Mouse (Mus musculus): Measurements from ENCODE around the gene Stk33. TPM values are rescaled to one million over a fixed set of nuclear protein-coding genes. Genes with fewer than 3 reads are reported as not detected.

Gene Stk33
- total and polyA plus RNA-seq, 3 experiments = not detected

- DNase-seq (ENCODE audit: low spot score) (no peak), ATAC-seq (ENCODE audit: extremely low read depth, insufficient number of reproducible peaks, low FRiP score, poor library complexity, severe bottlenecking) (no peak)
- no peaks in the 10 kb centered on the region for H3K4me1 ChIP-seq (ENCODE audit: insufficient read depth, low read depth, low read length)
- TF ChIP-seq CTCF (IDR thresholded peaks at IDR 0.05; ENCODE audit: low read depth, low read length) (no peak), POLR2AphosphoS5 (IDR thresholded peaks at IDR 0.05; ENCODE audit: insufficient replicate concordance, low read depth, low read length) (no peak), TAL1 (conservative IDR thresholded peaks at IDR 0.05; ENCODE audit: low read depth, low read length) (no peak), GATA2 (IDR thresholded peaks at IDR 0.05; ENCODE audit: borderline replicate concordance, low read depth, low read length) (no peak), GATA1 (IDR thresholded peaks at IDR 0.05; ENCODE audit: borderline replicate concordance, low read length) (no peak)
- H3K4me3 ChIP-seq (ENCODE audit: low read depth, low read length) = no peak overlapping the region
- H3K36me3 ChIP-seq (replicated peaks) = no peaks in the 10 kb centered on the region
- H3K9me3 ChIP-seq (replicated peaks) = no peaks in the 10 kb centered on the region
- peaks cover 13% of the 10 kb centered on the region for H3K27me3 ChIP-seq (ENCODE audit: insufficient read depth, low read length)
Measured at GRCm38 (mm10) chr7:109275151-109275550, 163.7 kb downstream of the Stk33 start.

- DNase-seq (ENCODE audit: low spot score) (no peak), ATAC-seq (ENCODE audit: extremely low read depth, insufficient number of reproducible peaks, low FRiP score, poor library complexity, severe bottlenecking) (no peak)
- no peak for TF ChIP-seq TAL1 (conservative IDR thresholded peaks at IDR 0.05; ENCODE audit: low read depth, low read length)
- Histone ChIP-seq H3K4me3 (ENCODE audit: low read depth, low read length) (no peak overlapping the region), H3K36me3 (replicated peaks) (no peaks in the 10 kb centered on the region), H3K9me3 (replicated peaks) (no peaks in the 10 kb centered on the region), H3K4me1 (ENCODE audit: insufficient read depth, low read depth, low read length) (no peaks in the 10 kb centered on the region), H3K27me3 (ENCODE audit: insufficient read depth, low read length) (peaks cover 6% of the 10 kb centered on the region)
Measured at GRCm38 (mm10) chr7:109274289-109274688, 164.6 kb downstream of the Stk33 start.

GRCm38 (mm10) chr7:109269046-109269445 is 169.8 kb downstream of the Stk33 start:
- DNase-seq (ENCODE audit: low spot score) = no peak
- no peak for ATAC-seq (ENCODE audit: extremely low read depth, insufficient number of reproducible peaks, low FRiP score, poor library complexity, severe bottlenecking)
- Histone ChIP-seq H3K9me3 (replicated peaks) (no peaks in the 10 kb centered on the region), H3K36me3 (replicated peaks) (no peaks in the 10 kb centered on the region), H3K27me3 (ENCODE audit: insufficient read depth, low read length) (0 out of 2 replicates have a peak, but pooled peaks cover 2% of the 10 kb centered on the region), H3K4me1 (ENCODE audit: insufficient read depth, low read depth, low read length) (no peaks in the 10 kb centered on the region), H3K4me3 (ENCODE audit: low read depth, low read length) (no peak overlapping the region)
- TF ChIP-seq GATA2 (IDR thresholded peaks at IDR 0.05; ENCODE audit: borderline replicate concordance, low read depth, low read length) = no peak

- Histone ChIP-seq H3K4me1 (ENCODE audit: insufficient read depth, low read depth, low read length) (no peaks in the 10 kb centered on the region), H3K9me3 (replicated peaks) (no peaks in the 10 kb centered on the region), H3K4me3 (ENCODE audit: low read depth, low read length) (no peak overlapping the region), H3K36me3 (replicated peaks) (no peaks in the 10 kb centered on the region), H3K27me3 (ENCODE audit: insufficient read depth, low read length) (0 out of 2 replicates have a peak, but pooled peaks cover 2% of the 10 kb centered on the region)
- DNase-seq (ENCODE audit: low spot score) (no peak), ATAC-seq (ENCODE audit: extremely low read depth, insufficient number of reproducible peaks, low FRiP score, poor library complexity, severe bottlenecking) (no peak)
- no peak for TF ChIP-seq GATA1 (IDR thresholded peaks at IDR 0.05; ENCODE audit: borderline replicate concordance, low read length)
- TF ChIP-seq CTCF (IDR thresholded peaks at IDR 0.05; ENCODE audit: low read depth, low read length) = no peak
- no peak for TF ChIP-seq POLR2AphosphoS5 (IDR thresholded peaks at IDR 0.05; ENCODE audit: insufficient replicate concordance, low read depth, low read length)
- TF ChIP-seq TAL1 (conservative IDR thresholded peaks at IDR 0.05; ENCODE audit: low read depth, low read length) = no peak
- TF ChIP-seq GATA2 (IDR thresholded peaks at IDR 0.05; ENCODE audit: borderline replicate concordance, low read depth, low read length) = no peak
Measured at GRCm38 (mm10) chr7:109267370-109267769, 171.5 kb downstream of the Stk33 start.

- DNase-seq (ENCODE audit: low spot score) (no peak), ATAC-seq (ENCODE audit: extremely low read depth, insufficient number of reproducible peaks, low FRiP score, poor library complexity, severe bottlenecking) (no peak)
- Histone ChIP-seq H3K27me3 (ENCODE audit: insufficient read depth, low read length) (0 out of 2 replicates have a peak, but pooled peaks cover 2% of the 10 kb centered on the region), H3K9me3 (replicated peaks) (no peaks in the 10 kb centered on the region), H3K36me3 (replicated peaks) (no peaks in the 10 kb centered on the region), H3K4me1 (ENCODE audit: insufficient read depth, low read depth, low read length) (no peaks in the 10 kb centered on the region), H3K4me3 (ENCODE audit: low read depth, low read length) (no peak overlapping the region)
- no peak for TF ChIP-seq GATA2 (IDR thresholded peaks at IDR 0.05; ENCODE audit: borderline replicate concordance, low read depth, low read length)
- no peak for TF ChIP-seq TAL1 (conservative IDR thresholded peaks at IDR 0.05; ENCODE audit: low read depth, low read length)
Measured at GRCm38 (mm10) chr7:109266181-109266580, 172.7 kb downstream of the Stk33 start.

- H3K36me3 ChIP-seq (replicated peaks) = no peaks in the 10 kb centered on the region
- H3K9me3 ChIP-seq (replicated peaks) = no peaks in the 10 kb centered on the region
- no peak for ATAC-seq (ENCODE audit: extremely low read depth, insufficient number of reproducible peaks, low FRiP score, poor library complexity, severe bottlenecking)
- no peak for TF ChIP-seq GATA1 (IDR thresholded peaks at IDR 0.05; ENCODE audit: borderline replicate concordance, low read length)
- H3K27me3 ChIP-seq (ENCODE audit: insufficient read depth, low read length) = 0 out of 2 replicates have a peak, but pooled peaks cover 2% of the 10 kb centered on the region
- no peaks in the 10 kb centered on the region for H3K4me1 ChIP-seq (ENCODE audit: insufficient read depth, low read depth, low read length)
- H3K4me3 ChIP-seq (ENCODE audit: low read depth, low read length) = no peak overlapping the region
- DNase-seq (ENCODE audit: low spot score) = no peak
Measured at GRCm38 (mm10) chr7:109265606-109266005, 173.3 kb downstream of the Stk33 start.

- no peaks in the 10 kb centered on the region for H3K9me3 ChIP-seq (replicated peaks)
- TF ChIP-seq CTCF (IDR thresholded peaks at IDR 0.05; ENCODE audit: low read depth, low read length) (peak; percentile 35), TAL1 (conservative IDR thresholded peaks at IDR 0.05; ENCODE audit: low read depth, low read length) (no peak)
- no peaks in the 10 kb centered on the region for H3K4me1 ChIP-seq (ENCODE audit: insufficient read depth, low read depth, low read length)
- H3K36me3 ChIP-seq (replicated peaks) = no peaks in the 10 kb centered on the region
- ATAC-seq (ENCODE audit: extremely low read depth, insufficient number of reproducible peaks, low FRiP score, poor library complexity, severe bottlenecking) (no peak), DNase-seq (ENCODE audit: low spot score) (peak; percentile 22)
- no peaks in the 10 kb centered on the region for H3K27me3 ChIP-seq (ENCODE audit: insufficient read depth, low read length)
- no peak overlapping the region for H3K4me3 ChIP-seq (ENCODE audit: low read depth, low read length)
Measured at GRCm38 (mm10) chr7:109255506-109256352, 183.2 kb downstream of the Stk33 start.
